Mouse (Mus musculus) embryonic facial prominence, embryonic 11.5 days (tissue): ENCODE data around the gene Agap2. TPM values are rescaled to one million over a fixed set of nuclear protein-coding genes. Genes with fewer than 3 reads are reported as not detected.

ENCODE experiments used
- ATAC-seq: fragments of 200-750 bp; cut with Nextera tagmentation; replicated peaks from 2 replicates; pipeline ENCODE4 v1.8.0; 2017; ENCODE audit warnings: low read depth; ENCODE audit not compliant: insufficient number of reproducible peaks, low FRiP score, low TSS enrichment
- DNase-seq: peaks from one replicate; pipeline ENCODE4 v3.0.0-alpha.2; 2015; ENCODE audit warnings: low spot score
- H3K27ac ChIP-seq: fragments of 300-500 bp; sonication (generic); replicated peaks from 2 replicates; pipeline ENCODE4 v1.5.1; 2014; ENCODE audit warnings: mild to moderate bottlenecking, low read depth, low read length, control low read depth
- H3K27me3 ChIP-seq: fragments of 300-500 bp; sonication (generic); 2 replicates; pipeline ENCODE4 v1.6.1; 2014; ENCODE audit warnings: mild to moderate bottlenecking, low read length, moderate library complexity, mixed read lengths; ENCODE audit not compliant: control insufficient read depth, insufficient read depth
- H3K36me3 ChIP-seq: fragments of 300-500 bp; sonication (generic); replicated peaks from 2 replicates; pipeline ENCODE4 v1.6.1; 2014; ENCODE audit warnings: low read depth, mild to moderate bottlenecking, low read length, moderate library complexity, mixed read lengths; ENCODE audit not compliant: control insufficient read depth, insufficient read depth
- H3K4me1 ChIP-seq: fragments of 300-500 bp; sonication (generic); 2 replicates; pipeline ENCODE4 v1.6.1; 2014; ENCODE audit warnings: low read length, mixed read lengths; ENCODE audit not compliant: control insufficient read depth, insufficient read depth
- H3K4me2 ChIP-seq: fragments of 300-500 bp; sonication (generic); 2 replicates; pipeline ENCODE4 v1.6.1; 2014; ENCODE audit warnings: low read depth, mild to moderate bottlenecking, control low read depth, low read length, moderate library complexity
- H3K4me3 ChIP-seq: fragments of 300-500 bp; sonication (generic); 2 replicates; pipeline ENCODE4 v1.5.1; 2014; ENCODE audit warnings: low read depth, low read length, control low read depth
- H3K9ac ChIP-seq: fragments of 300-500 bp; sonication (generic); replicated peaks from 2 replicates; pipeline ENCODE4 v1.6.1; 2014; ENCODE audit warnings: mild to moderate bottlenecking, control low read depth, low read length
- H3K9me3 ChIP-seq: fragments of 300-500 bp; sonication (generic); replicated peaks from 2 replicates; pipeline ENCODE4 v1.6.1; 2016; ENCODE audit warnings: mild to moderate bottlenecking, low read length, inconsistent platforms, mixed read lengths; ENCODE audit not compliant: control insufficient read depth
- WGBS: fragments of 180-500 bp; shearing (Covaris S2); extraction: QIAGEN DNeasy Blood & Tissue Kit; methylation state at CpG from one replicate; pipeline ENCODE4 v1.1.7; 2014; 5-methylcytosine and 5-hydroxymethylcytosine counted together
- polyA plus RNA-seq: library from polyadenylated mRNA; unstranded; fragments of >200 nt; fragmentation: Nextera tagmentation; extraction: Ambion mirVana; gene quantifications from 2 replicates; pipeline ENCODE4 v1.2.1, GENCODE M21; 2014

Agap2 gene
- polyA plus RNA-seq, 1 experiment from 2014 or later, result 0.80 TPM

- no peak overlapping the region for H3K27ac ChIP-seq
- H3K27me3 ChIP-seq, result no peaks in the 10 kb centered on the region
- DNase-seq (no peak), ATAC-seq (no peak)
- WGBS, result 79% methylated on average over 7 of the region's 7 CpGs
- H3K4me1 ChIP-seq, result no peaks in the 10 kb centered on the region
- no peak overlapping the region for H3K4me3 ChIP-seq
- H3K9ac ChIP-seq, result no peak overlapping the region
- no peak overlapping the region for H3K4me2 ChIP-seq
- H3K9me3 ChIP-seq, result no peaks in the 10 kb centered on the region
- H3K36me3 ChIP-seq, result no peaks in the 10 kb centered on the region
Observed at GRCm38 (mm10) chr10:127103631-127104030, 28.5 kb downstream of the Agap2 start.

GRCm38 (mm10) chr10:127107563-127108261 is 32.6 kb downstream of the Agap2 start:
- H3K4me1 ChIP-seq, result no peaks in the 10 kb centered on the region
- no peak overlapping the region for H3K4me2 ChIP-seq
- no peaks in the 10 kb centered on the region for H3K36me3 ChIP-seq
- DNase-seq (no peak), ATAC-seq (no peak)
- no peak overlapping the region for H3K4me3 ChIP-seq
- no peak overlapping the region for H3K27ac ChIP-seq
- no peaks in the 10 kb centered on the region for H3K27me3 ChIP-seq
- H3K9me3 ChIP-seq, result no peaks in the 10 kb centered on the region
- no peak overlapping the region for H3K9ac ChIP-seq
- 88% methylated on average over 16 of the region's 16 CpGs for whole genome bisulfite sequencing

DNA sequence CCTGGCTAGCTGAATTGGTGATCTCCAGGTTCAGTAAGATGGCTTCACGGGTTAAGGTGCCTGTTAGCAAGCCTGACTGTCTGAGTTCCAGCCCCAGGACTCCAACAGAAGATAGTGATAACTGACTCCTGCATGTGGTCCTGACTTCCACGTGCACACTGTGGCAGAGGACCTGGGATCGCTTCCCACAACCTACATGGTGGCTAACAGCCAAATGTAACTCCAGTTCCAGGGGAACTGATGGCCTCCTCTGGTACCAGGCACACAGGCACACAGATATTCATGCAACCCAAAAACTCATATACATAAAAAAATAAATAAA is 33.1 kb downstream of the Agap2 start:
- no peak overlapping the region for H3K9ac ChIP-seq
- no peak overlapping the region for H3K4me2 ChIP-seq
- H3K9me3 ChIP-seq, result no peaks in the 10 kb centered on the region
- ATAC-seq, result no peak
- no peak overlapping the region for H3K4me3 ChIP-seq
- H3K4me1 ChIP-seq, result no peaks in the 10 kb centered on the region
- H3K27ac ChIP-seq, result no peak overlapping the region
- H3K27me3 ChIP-seq, result no peaks in the 10 kb centered on the region
- no peak for DNase-seq
- 82% methylated on average over 3 of the region's 3 CpGs for WGBS
- no peaks in the 10 kb centered on the region for H3K36me3 ChIP-seq

GRCm38 (mm10) chr10:127111001-127111887 is 36.2 kb downstream of the Agap2 start:
- H3K4me2 ChIP-seq, result no peak overlapping the region
- WGBS, result 92% methylated on average over 15 of the region's 15 CpGs
- H3K4me3 ChIP-seq, result no peak overlapping the region
- ATAC-seq (no peak), DNase-seq (no peak)
- H3K4me1 ChIP-seq, result no peaks in the 10 kb centered on the region
- no peak overlapping the region for H3K27ac ChIP-seq
- peaks cover 3% of the 10 kb centered on the region; the same call in 1 of the 2 replicates for H3K36me3 ChIP-seq
- no peak overlapping the region for H3K9ac ChIP-seq
- no peaks in the 10 kb centered on the region for H3K9me3 ChIP-seq
- no peaks in the 10 kb centered on the region for H3K27me3 ChIP-seq

DNA sequence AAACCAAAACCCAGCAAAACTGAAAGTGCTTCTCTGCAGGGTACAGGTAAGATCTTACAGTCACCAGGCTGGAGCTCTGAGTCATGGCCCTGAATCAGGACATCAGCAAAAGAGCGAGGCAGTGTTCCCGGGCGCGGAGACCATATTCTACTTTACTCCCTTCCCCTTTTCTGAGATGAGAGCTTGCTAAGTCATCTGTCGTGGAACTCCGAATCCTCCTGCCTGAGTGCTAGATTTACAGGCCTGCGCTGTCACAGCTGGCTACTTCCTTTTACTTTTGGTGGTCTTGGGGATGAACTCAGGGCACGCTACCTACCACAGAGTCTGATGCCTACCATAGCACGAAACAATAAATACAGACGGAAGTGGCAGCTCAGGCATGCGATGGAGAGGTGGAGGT is 39.3 kb downstream of the Agap2 start:
- Histone ChIP-seq H3K4me3 (no peak overlapping the region), H3K4me2 (no peak overlapping the region), H3K27me3 (no peaks in the 10 kb centered on the region), H3K9me3 (no peaks in the 10 kb centered on the region), H3K9ac (no peak overlapping the region), H3K27ac (no peak overlapping the region), H3K4me1 (no peaks in the 10 kb centered on the region), H3K36me3 (peaks cover 8% of the 10 kb centered on the region)
- ATAC-seq (no peak), DNase-seq (no peak)
- WGBS, result 92% methylated on average over 11 of the region's 11 CpGs

DNA sequence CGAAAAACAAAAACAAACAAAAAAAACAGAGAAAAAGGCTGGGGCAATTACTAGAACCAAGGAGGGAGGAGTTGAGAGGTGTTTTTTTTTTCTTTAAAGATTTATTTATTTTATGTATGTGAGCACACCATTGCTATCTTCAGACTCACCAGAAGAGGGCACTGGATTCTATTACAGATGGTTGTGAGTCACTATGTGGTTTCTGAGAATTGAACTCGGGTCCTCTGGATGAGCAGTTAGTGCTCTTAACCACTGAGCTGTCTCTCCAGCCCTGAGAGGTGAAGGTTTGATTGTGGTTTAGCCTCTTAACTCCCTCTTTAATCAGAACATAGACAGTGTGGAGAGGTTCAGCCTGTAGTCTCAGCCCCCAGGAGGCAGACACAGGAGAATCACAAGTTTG is 40.0 kb downstream of the Agap2 start:
- H3K36me3 ChIP-seq, result peaks cover 8% of the 10 kb centered on the region
- 83% methylated on average over 2 of the region's 2 CpGs for WGBS

GRCm38 (mm10) chr10:127118470-127118869 is 43.4 kb downstream of the Agap2 start:
- Histone ChIP-seq H3K9me3 (no peaks in the 10 kb centered on the region), H3K36me3 (peaks cover 8% of the 10 kb centered on the region), H3K27me3 (no peaks in the 10 kb centered on the region), H3K27ac (no peak overlapping the region), H3K9ac (no peak overlapping the region), H3K4me2 (no peak overlapping the region), H3K4me1 (no peaks in the 10 kb centered on the region), H3K4me3 (no peak overlapping the region)
- WGBS, result 90% methylated on average over 11 of the region's 11 CpGs
- ATAC-seq (no peak), DNase-seq (no peak)

More for the DNA sequence above, 40.0 kb downstream of the Agap2 start:
- Histone ChIP-seq H3K4me2 (no peak overlapping the region), H3K4me3 (no peak overlapping the region), H3K27me3 (no peaks in the 10 kb centered on the region), H3K9ac (no peak overlapping the region), H3K4me1 (no peaks in the 10 kb centered on the region), H3K27ac (no peak overlapping the region), H3K9me3 (no peaks in the 10 kb centered on the region)
- DNase-seq, result no peak
- ATAC-seq, result no peak

GRCm38 (mm10) chr10:127119229-127119628 is 44.1 kb downstream of the Agap2 start:
- H3K9ac ChIP-seq, result no peak overlapping the region
- 94% methylated on average over 10 of the region's 10 CpGs for WGBS
- H3K4me3 ChIP-seq, result no peak overlapping the region
- ATAC-seq (no peak), DNase-seq (no peak)
- no peak overlapping the region for H3K27ac ChIP-seq
- no peaks in the 10 kb centered on the region for H3K4me1 ChIP-seq
- no peak overlapping the region for H3K4me2 ChIP-seq
- H3K36me3 ChIP-seq, result peaks cover 8% of the 10 kb centered on the region
- no peaks in the 10 kb centered on the region for H3K9me3 ChIP-seq
- H3K27me3 ChIP-seq, result no peaks in the 10 kb centered on the region
